Mouse (Mus musculus): ENCODE results near the gene Adap1. TPM values are rescaled to one million over a fixed set of nuclear protein-coding genes. Genes with fewer than 3 reads are reported as not detected.
A peak's percentile ranks its signal among the peaks of the same experiment; 100 is the strongest.

The Adap1 gene
- total RNA-seq, 2 experiments from 2014 or later = 3.0 to 14.7 TPM

- ATAC-seq (replicated peaks; ENCODE audit: low FRiP score, low TSS enrichment, poor library complexity, severe bottlenecking) = no peak
Observed at GRCm38 (mm10) chr5:139291811-139292560, 33.4 kb downstream of the Adap1 start.

- ATAC-seq (replicated peaks; ENCODE audit: low FRiP score, low TSS enrichment, poor library complexity, severe bottlenecking) = no peak
Observed at GRCm38 (mm10) chr5:139290467-139291259, 34.8 kb downstream of the Adap1 start.

- no peak for ATAC-seq (replicated peaks; ENCODE audit: low FRiP score, low TSS enrichment, poor library complexity, severe bottlenecking)
Observed at GRCm38 (mm10) chr5:139288591-139288990, 36.8 kb downstream of the Adap1 start.

- ATAC-seq (replicated peaks; ENCODE audit: low FRiP score, low TSS enrichment, poor library complexity, severe bottlenecking) = no peak
Observed at GRCm38 (mm10) chr5:139287787-139288186, 37.6 kb downstream of the Adap1 start.

GRCm38 (mm10) chr5:139287099-139287498, 38.3 kb downstream of the Adap1 start:
- peak; percentile 19; the same call in 1 of the 2 replicates for ATAC-seq (replicated peaks; ENCODE audit: low FRiP score, low TSS enrichment, poor library complexity, severe bottlenecking)

GRCm38 (mm10) chr5:139286142-139286941, 39.1 kb downstream of the Adap1 start:
- no peak for ATAC-seq (replicated peaks; ENCODE audit: low FRiP score, low TSS enrichment, poor library complexity, severe bottlenecking)

- ATAC-seq (replicated peaks; ENCODE audit: low FRiP score, low TSS enrichment, poor library complexity, severe bottlenecking) = no peak
Observed at GRCm38 (mm10) chr5:139285383-139286067, 39.9 kb downstream of the Adap1 start.

- ATAC-seq (replicated peaks; ENCODE audit: low FRiP score, low TSS enrichment, poor library complexity, severe bottlenecking) = no peak
Observed at GRCm38 (mm10) chr5:139283460-139284180, 41.8 kb downstream of the Adap1 start.

- peak; percentile 77 for ATAC-seq (replicated peaks; ENCODE audit: low FRiP score, low TSS enrichment, poor library complexity, severe bottlenecking)
Observed at GRCm38 (mm10) chr5:139282191-139282590, 43.2 kb downstream of the Adap1 start.

- no peak for ATAC-seq (replicated peaks; ENCODE audit: low FRiP score, low TSS enrichment, poor library complexity, severe bottlenecking)
Observed at GRCm38 (mm10) chr5:139281373-139282112, 43.9 kb downstream of the Adap1 start.

GRCm38 (mm10) chr5:139277287-139277686, 48.1 kb downstream of the Adap1 start:
- ATAC-seq (replicated peaks; ENCODE audit: low FRiP score, low TSS enrichment, poor library complexity, severe bottlenecking) = no peak

GRCm38 (mm10) chr5:139271994-139272554, 53.3 kb downstream of the Adap1 start:
- 0 out of 2 replicates have a peak, but pooled peaks have one; percentile 13 for ATAC-seq (replicated peaks; ENCODE audit: low FRiP score, low TSS enrichment, poor library complexity, severe bottlenecking)

GRCm38 (mm10) chr5:139270806-139271521, 54.5 kb downstream of the Adap1 start:
- no peak for ATAC-seq (replicated peaks; ENCODE audit: low FRiP score, low TSS enrichment, poor library complexity, severe bottlenecking)

GRCm38 (mm10) chr5:139267661-139268060, 57.8 kb downstream of the Adap1 start:
- no peak for ATAC-seq (replicated peaks; ENCODE audit: low FRiP score, low TSS enrichment, poor library complexity, severe bottlenecking)

GRCm38 (mm10) chr5:139261403-139261802, 64.0 kb downstream of the Adap1 start:
- ATAC-seq (replicated peaks; ENCODE audit: low FRiP score, low TSS enrichment, poor library complexity, severe bottlenecking) = 0 out of 2 replicates have a peak, but pooled peaks have one; percentile 30

- no peak for ATAC-seq (replicated peaks; ENCODE audit: low FRiP score, low TSS enrichment, poor library complexity, severe bottlenecking)
Observed at GRCm38 (mm10) chr5:139259853-139260252, 65.6 kb downstream of the Adap1 start.
